Mouse (Mus musculus): ENCODE data around the gene Hist2h2aa2. TPM values are rescaled to one million over a fixed set of nuclear protein-coding genes. Genes with fewer than 3 reads are reported as not detected.

The Hist2h2aa2 gene
- polyA plus RNA-seq, 1 experiment, result 103 TPM

GRCm38 (mm10) chr3:96230910-96231757, 8.9 kb downstream of the Hist2h2aa2 start:
- Histone ChIP-seq H3K4me3 (no peak overlapping the region), H3K79me2 (ENCODE audit: control insufficient read depth, insufficient read depth) (no peaks in the 10 kb centered on the region), H3K4me2 (ENCODE audit: low read depth) (no peak overlapping the region), H3K36me3 (ENCODE audit: control insufficient read depth, insufficient read depth) (no peaks in the 10 kb centered on the region), H3ac (ENCODE audit: control insufficient read depth, insufficient read length) (no peak overlapping the region), H3K27me3 (ENCODE audit: control insufficient read depth, insufficient read depth, insufficient read length) (no peaks in the 10 kb centered on the region)
- no peak for TF ChIP-seq CEBPB (IDR thresholded peaks at IDR 0.05; ENCODE audit: insufficient read depth, poor library complexity, severe bottlenecking)
- peak in 1 of 3 experiments; percentile 36 for TF ChIP-seq MYOG (IDR thresholded peaks at IDR 0.05; ENCODE audit: control insufficient read depth in 1 of 3, insufficient read depth in 1 of 3, insufficient read length in 2 of 3, low read depth in 2 of 3)
- TF ChIP-seq POLR2AphosphoS2 (IDR thresholded peaks at IDR 0.05; ENCODE audit: insufficient read length, low read depth), result no peak
- no peak for TF ChIP-seq POLR2A (IDR thresholded peaks at IDR 0.05; ENCODE audit: insufficient read length, low read depth)
- no peak for TF ChIP-seq USF1 (IDR thresholded peaks at IDR 0.05; ENCODE audit: low read depth)
- peak; percentile 66 to 73 (median 72) for TF ChIP-seq MYOD1 (IDR thresholded peaks at IDR 0.05; ENCODE audit: control insufficient read depth in 1 of 3, insufficient read length in 2 of 3, low read depth in 2 of 3)
- TF ChIP-seq REST (IDR thresholded peaks at IDR 0.05; ENCODE audit: insufficient read depth, insufficient read length), result no peak
- no peak for TF ChIP-seq TCF12 (IDR thresholded peaks at IDR 0.05; ENCODE audit: insufficient read depth, poor library complexity, severe bottlenecking)
- no peak for TF ChIP-seq SRF (IDR thresholded peaks at IDR 0.05; ENCODE audit: control insufficient read depth, insufficient read length, low read depth)
- TF ChIP-seq E2F4 (IDR thresholded peaks at IDR 0.05; ENCODE audit: insufficient read depth), result no peak
- TF ChIP-seq TCF3 (IDR thresholded peaks at IDR 0.05; ENCODE audit: insufficient read length, low read depth), result no peak
- TF ChIP-seq MAX (IDR thresholded peaks at IDR 0.05; ENCODE audit: low read depth), result no peak

GRCm38 (mm10) chr3:96230404-96230803, 9.7 kb downstream of the Hist2h2aa2 start:
- Histone ChIP-seq H3K4me3 (no peak overlapping the region), H3K4me2 (ENCODE audit: low read depth) (no peak overlapping the region), H3K27me3 (ENCODE audit: control insufficient read depth, insufficient read depth, insufficient read length) (no peaks in the 10 kb centered on the region), H3ac (ENCODE audit: control insufficient read depth, insufficient read length) (no peak overlapping the region), H3K36me3 (ENCODE audit: control insufficient read depth, insufficient read depth) (no peaks in the 10 kb centered on the region), H3K79me2 (ENCODE audit: control insufficient read depth, insufficient read depth) (no peaks in the 10 kb centered on the region)
- TF ChIP-seq USF1 (IDR thresholded peaks at IDR 0.05; ENCODE audit: low read depth) (no peak), E2F4 (IDR thresholded peaks at IDR 0.05; ENCODE audit: insufficient read depth) (no peak), MAX (IDR thresholded peaks at IDR 0.05; ENCODE audit: low read depth) (no peak), REST (IDR thresholded peaks at IDR 0.05; ENCODE audit: insufficient read depth, insufficient read length) (no peak), TCF3 (IDR thresholded peaks at IDR 0.05; ENCODE audit: insufficient read length, low read depth) (no peak), CEBPB (IDR thresholded peaks at IDR 0.05; ENCODE audit: insufficient read depth, poor library complexity, severe bottlenecking) (no peak), MYOD1 (IDR thresholded peaks at IDR 0.05; ENCODE audit: control insufficient read depth in 1 of 3, insufficient read length in 2 of 3, low read depth in 2 of 3) (no peak), SRF (IDR thresholded peaks at IDR 0.05; ENCODE audit: control insufficient read depth, insufficient read length, low read depth) (no peak), MYOG (IDR thresholded peaks at IDR 0.05; ENCODE audit: control insufficient read depth in 1 of 3, insufficient read depth in 1 of 3, insufficient read length in 2 of 3, low read depth in 2 of 3) (no peak), TCF12 (IDR thresholded peaks at IDR 0.05; ENCODE audit: insufficient read depth, poor library complexity, severe bottlenecking) (no peak), POLR2AphosphoS2 (IDR thresholded peaks at IDR 0.05; ENCODE audit: insufficient read length, low read depth) (no peak), POLR2A (IDR thresholded peaks at IDR 0.05; ENCODE audit: insufficient read length, low read depth) (no peak)

- no peak overlapping the region for H3K4me3 ChIP-seq
- H3ac ChIP-seq (ENCODE audit: control insufficient read depth, insufficient read length), result no peak overlapping the region
- H3K36me3 ChIP-seq (ENCODE audit: control insufficient read depth, insufficient read depth), result no peaks in the 10 kb centered on the region
- TF ChIP-seq TCF3 (IDR thresholded peaks at IDR 0.05; ENCODE audit: insufficient read length, low read depth) (no peak), MAX (IDR thresholded peaks at IDR 0.05; ENCODE audit: low read depth) (no peak), E2F4 (IDR thresholded peaks at IDR 0.05; ENCODE audit: insufficient read depth) (no peak), TCF12 (IDR thresholded peaks at IDR 0.05; ENCODE audit: insufficient read depth, poor library complexity, severe bottlenecking) (no peak), POLR2AphosphoS2 (IDR thresholded peaks at IDR 0.05; ENCODE audit: insufficient read length, low read depth) (no peak), CEBPB (IDR thresholded peaks at IDR 0.05; ENCODE audit: insufficient read depth, poor library complexity, severe bottlenecking) (no peak), POLR2A (IDR thresholded peaks at IDR 0.05; ENCODE audit: insufficient read length, low read depth) (no peak), REST (IDR thresholded peaks at IDR 0.05; ENCODE audit: insufficient read depth, insufficient read length) (no peak), MYOG (IDR thresholded peaks at IDR 0.05; ENCODE audit: control insufficient read depth in 1 of 3, insufficient read depth in 1 of 3, insufficient read length in 2 of 3, low read depth in 2 of 3) (no peak), USF1 (IDR thresholded peaks at IDR 0.05; ENCODE audit: low read depth) (no peak), SRF (IDR thresholded peaks at IDR 0.05; ENCODE audit: control insufficient read depth, insufficient read length, low read depth) (no peak), MYOD1 (IDR thresholded peaks at IDR 0.05; ENCODE audit: control insufficient read depth in 1 of 3, insufficient read length in 2 of 3, low read depth in 2 of 3) (no peak)
- no peaks in the 10 kb centered on the region for H3K27me3 ChIP-seq (ENCODE audit: control insufficient read depth, insufficient read depth, insufficient read length)
- H3K4me2 ChIP-seq (ENCODE audit: low read depth), result no peak overlapping the region
- H3K79me2 ChIP-seq (ENCODE audit: control insufficient read depth, insufficient read depth), result no peaks in the 10 kb centered on the region
Measured at GRCm38 (mm10) chr3:96228828-96229227, 11.2 kb downstream of the Hist2h2aa2 start.

GRCm38 (mm10) chr3:96226695-96227648, 13.1 kb downstream of the Hist2h2aa2 start:
- Histone ChIP-seq H3K4me3 (no peak overlapping the region), H3ac (ENCODE audit: control insufficient read depth, insufficient read length) (no peak overlapping the region), H3K4me2 (ENCODE audit: low read depth) (peak overlapping the region; percentile 58), H3K27me3 (ENCODE audit: control insufficient read depth, insufficient read depth, insufficient read length) (no peaks in the 10 kb centered on the region), H3K36me3 (ENCODE audit: control insufficient read depth, insufficient read depth) (no peaks in the 10 kb centered on the region), H3K79me2 (ENCODE audit: control insufficient read depth, insufficient read depth) (no peaks in the 10 kb centered on the region)
- TF ChIP-seq POLR2A (IDR thresholded peaks at IDR 0.05; ENCODE audit: insufficient read length, low read depth) (peak; percentile 44), TCF3 (IDR thresholded peaks at IDR 0.05; ENCODE audit: insufficient read length, low read depth) (no peak), SRF (IDR thresholded peaks at IDR 0.05; ENCODE audit: control insufficient read depth, insufficient read length, low read depth) (no peak), USF1 (IDR thresholded peaks at IDR 0.05; ENCODE audit: low read depth) (peak; percentile 99)

Data from myocyte (in vitro differentiated cells).